Mouse (Mus musculus) hindbrain, embryonic 14.5 days (tissue): ENCODE results near the gene Cttnbp2. TPM values are rescaled to one million over a fixed set of nuclear protein-coding genes. Genes with fewer than 3 reads are reported as not detected.

Experiments used
- ATAC-seq: fragments of 200-750 bp; cut with Nextera tagmentation; 2 replicates; pipeline ENCODE4 v1.8.0; 2017; ENCODE audit warnings: moderate number of reproducible peaks, mild to moderate bottlenecking, moderate TSS enrichment, moderate library complexity; ENCODE audit not compliant: low FRiP score
- DNase-seq: peaks from one replicate; pipeline ENCODE4 v3.0.0-alpha.2; 2015; ENCODE audit warnings: low spot score
- H3K27ac ChIP-seq: fragments of 300-500 bp; sonication (generic); 2 replicates; pipeline ENCODE4 v1.5.1; 2014; ENCODE audit warnings: mild to moderate bottlenecking, moderate library complexity
- H3K27me3 ChIP-seq: fragments of 300-500 bp; sonication (generic); 2 replicates; pipeline ENCODE4 v1.6.1; 2014; ENCODE audit warnings: mild to moderate bottlenecking, low read length, mixed read lengths; ENCODE audit not compliant: control insufficient read depth, insufficient read depth
- H3K36me3 ChIP-seq: fragments of 300-500 bp; sonication (generic); replicated peaks from 2 replicates; pipeline ENCODE4 v1.6.1; 2014; ENCODE audit not compliant: control insufficient read depth, insufficient read depth
- H3K4me1 ChIP-seq: fragments of 300-500 bp; sonication (generic); replicated peaks from 2 replicates; pipeline ENCODE4 v1.6.1; 2014; ENCODE audit warnings: antibody characterized with exemption, low read length, mixed read lengths; ENCODE audit not compliant: control insufficient read depth, insufficient read depth
- H3K4me2 ChIP-seq: fragments of 300-500 bp; sonication (generic); replicated peaks from 2 replicates; pipeline ENCODE4 v1.6.1; 2014; ENCODE audit warnings: mild to moderate bottlenecking, moderate library complexity
- H3K4me3 ChIP-seq: fragments of 300-500 bp; sonication (generic); replicated peaks from 2 replicates; pipeline ENCODE4 v1.5.1; 2014; ENCODE audit warnings: mild to moderate bottlenecking, low read length
- H3K9ac ChIP-seq: fragments of 300-500 bp; sonication (generic); 2 replicates; pipeline ENCODE4 v1.6.1; 2014
- H3K9me3 ChIP-seq: fragments of 300-500 bp; sonication (generic); 2 replicates; pipeline ENCODE4 v1.6.1; 2016; ENCODE audit warnings: low read length; ENCODE audit not compliant: control insufficient read depth
- WGBS: fragments of 180-500 bp; shearing (Covaris S2); extraction: QIAGEN DNeasy Blood & Tissue Kit; methylation state at CpG from one replicate; pipeline ENCODE4 v1.1.7; 2014; 5-methylcytosine and 5-hydroxymethylcytosine counted together
- microRNA-seq: library from miRNA; unstranded; fragments of <30 nt; microRNA quantifications from one replicate; pipeline ENCODE4, GENCODE M21; 2016
- polyA plus RNA-seq: library from polyadenylated mRNA; unstranded; fragments of >200 nt; fragmentation: Nextera tagmentation; extraction: Ambion mirVana; gene quantifications from 2 replicates; pipeline ENCODE4 v1.2.1, GENCODE M21; 2014

Cttnbp2 gene
- polyA plus RNA-seq, 1 experiment from 2014 or later, result 48.7 TPM

GRCm38 (mm10) chr6:18335393-18335792 is 179.2 kb downstream of the Cttnbp2 start:
- Histone ChIP-seq H3K4me1 (no peaks in the 10 kb centered on the region), H3K27ac (no peak overlapping the region), H3K9me3 (no peaks in the 10 kb centered on the region), H3K27me3 (no peaks in the 10 kb centered on the region), H3K4me2 (no peak overlapping the region), H3K36me3 (no peaks in the 10 kb centered on the region), H3K4me3 (no peak overlapping the region), H3K9ac (no peak overlapping the region)
- WGBS, result 84% methylated on average over 3 of the region's 3 CpGs
- no peak for ATAC-seq
- no peak for DNase-seq

- Histone ChIP-seq H3K36me3 (no peaks in the 10 kb centered on the region), H3K4me1 (no peaks in the 10 kb centered on the region), H3K4me2 (no peak overlapping the region), H3K4me3 (no peak overlapping the region), H3K9me3 (no peaks in the 10 kb centered on the region), H3K9ac (no peak overlapping the region), H3K27ac (no peak overlapping the region), H3K27me3 (no peaks in the 10 kb centered on the region)
- WGBS, result 93% methylated on average over 1 of the region's 1 CpGs
- no peak for DNase-seq
- ATAC-seq, result no peak
These were observed 191.7 kb downstream of the Cttnbp2 start for GRCm38 (mm10) chr6:18322950-18323349.

Small RNA genes within 50 kb of the gene (microRNA-seq; reads per million reads assigned to microRNA genes)
- not detected for gene Gm26233
